Mouse (Mus musculus): Measurements from ENCODE around the gene Dnase1l3.

DNA sequence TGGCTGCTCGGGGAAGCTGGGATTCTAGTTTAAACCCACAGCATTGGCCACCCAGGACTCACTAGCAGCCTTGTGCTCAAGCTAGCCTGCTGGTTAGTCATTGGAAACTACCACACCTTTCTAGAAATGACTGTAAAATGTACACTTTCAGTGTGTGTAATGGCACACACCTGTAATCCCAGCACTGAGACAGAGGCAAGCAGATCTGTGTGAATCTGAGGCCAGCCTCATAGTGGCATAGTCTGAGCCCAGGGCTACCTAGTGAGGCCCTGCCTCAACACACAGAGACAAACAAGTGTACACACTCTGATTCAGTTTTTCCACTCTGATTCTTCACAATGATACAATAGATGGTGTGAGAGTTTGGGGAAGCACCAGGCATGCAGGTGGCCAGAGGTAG is 5.0 kb downstream of the Dnase1l3 start:
- no peak for TF ChIP-seq GATA1 (IDR thresholded peaks at IDR 0.05; ENCODE audit: borderline replicate concordance, low read length)
- no peak for TF ChIP-seq FLI1 (IDR thresholded peaks at IDR 0.05; ENCODE audit: low read length)

All from megakaryocyte, embryonic 14.5 days (primary cell).